Mouse (Mus musculus): Measurements from ENCODE around the gene Tmem39a. TPM values are rescaled to one million over a fixed set of nuclear protein-coding genes. Genes with fewer than 3 reads are reported as not detected.
A peak's percentile ranks its signal among the peaks of the same experiment; 100 is the strongest.

The Tmem39a gene
- polyA plus RNA-seq, 1 experiment = 143 TPM

- no peak overlapping the region for H3K27ac ChIP-seq (ENCODE audit: insufficient read depth, low read length)
- no peaks in the 10 kb centered on the region for H3K4me1 ChIP-seq (ENCODE audit: control insufficient read depth, insufficient read depth, low read length)
- no peak for TF ChIP-seq POLR2A (IDR thresholded peaks at IDR 0.05; ENCODE audit: low read depth, low read length)
- TF ChIP-seq CTCF (IDR thresholded peaks at IDR 0.05; ENCODE audit: borderline replicate concordance, insufficient read depth, low read length) = no peak
- no peak overlapping the region for H3K4me3 ChIP-seq (ENCODE audit: insufficient read depth, low read length)
Observed at GRCm38 (mm10) chr16:38624303-38624702, 65.8 kb downstream of the Tmem39a start.

GRCm38 (mm10) chr16:38625411-38625810 lies 66.9 kb downstream of the Tmem39a start:
- H3K4me1 ChIP-seq (ENCODE audit: control insufficient read depth, insufficient read depth, low read length) = no peaks in the 10 kb centered on the region
- no peak for TF ChIP-seq POLR2A (IDR thresholded peaks at IDR 0.05; ENCODE audit: low read depth, low read length)
- no peak for TF ChIP-seq CTCF (IDR thresholded peaks at IDR 0.05; ENCODE audit: borderline replicate concordance, insufficient read depth, low read length)
- no peak overlapping the region for H3K4me3 ChIP-seq (ENCODE audit: insufficient read depth, low read length)
- H3K27ac ChIP-seq (ENCODE audit: insufficient read depth, low read length) = no peak overlapping the region

- Histone ChIP-seq H3K27ac (ENCODE audit: insufficient read depth, low read length) (no peak overlapping the region), H3K4me3 (ENCODE audit: insufficient read depth, low read length) (no peak overlapping the region), H3K4me1 (ENCODE audit: control insufficient read depth, insufficient read depth, low read length) (no peaks in the 10 kb centered on the region)
- TF ChIP-seq POLR2A (IDR thresholded peaks at IDR 0.05; ENCODE audit: low read depth, low read length) (no peak), CTCF (IDR thresholded peaks at IDR 0.05; ENCODE audit: borderline replicate concordance, insufficient read depth, low read length) (no peak)
Observed at GRCm38 (mm10) chr16:38625811-38626369, 67.4 kb downstream of the Tmem39a start.

- Histone ChIP-seq H3K27ac (ENCODE audit: insufficient read depth, low read length) (no peak overlapping the region), H3K4me3 (ENCODE audit: insufficient read depth, low read length) (no peak overlapping the region), H3K4me1 (ENCODE audit: control insufficient read depth, insufficient read depth, low read length) (no peaks in the 10 kb centered on the region)
- TF ChIP-seq POLR2A (IDR thresholded peaks at IDR 0.05; ENCODE audit: low read depth, low read length) (no peak), CTCF (IDR thresholded peaks at IDR 0.05; ENCODE audit: borderline replicate concordance, insufficient read depth, low read length) (peak; percentile 81; the same call in 1 of the 2 replicates)
Observed at GRCm38 (mm10) chr16:38632147-38632546, 73.6 kb downstream of the Tmem39a start.

DNA sequence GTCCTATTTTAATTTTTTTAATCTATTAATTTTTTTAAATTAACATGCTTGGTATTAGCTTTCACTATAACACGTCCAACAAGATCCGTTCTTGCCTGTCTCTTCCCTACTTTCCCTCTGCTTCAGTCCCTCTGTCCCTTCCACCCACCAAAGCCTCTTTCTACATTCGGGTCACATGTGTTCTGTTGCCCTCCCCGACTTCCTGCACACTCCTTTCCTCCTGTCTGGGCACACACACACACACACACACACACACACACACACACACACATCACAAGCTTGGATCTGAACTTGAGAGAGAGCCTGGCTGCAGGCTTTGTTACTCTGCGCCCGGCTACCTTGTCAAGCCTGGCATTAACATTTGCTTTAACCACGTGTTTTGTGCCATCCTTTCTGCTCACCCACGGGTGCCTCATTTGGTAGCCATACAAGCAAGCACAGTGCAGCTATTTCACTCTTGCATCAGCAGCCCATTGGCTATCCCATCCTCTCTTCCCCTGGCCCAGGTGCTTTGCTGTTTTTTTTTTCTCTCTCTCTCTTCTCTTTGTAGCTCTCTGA lies 77.4 kb downstream of the Tmem39a start:
- TF ChIP-seq POLR2A (IDR thresholded peaks at IDR 0.05; ENCODE audit: low read depth, low read length) = no peak
- no peak for TF ChIP-seq CTCF (IDR thresholded peaks at IDR 0.05; ENCODE audit: borderline replicate concordance, insufficient read depth, low read length)
- no peak overlapping the region for H3K27ac ChIP-seq (ENCODE audit: insufficient read depth, low read length)

GRCm38 (mm10) chr16:38636682-38637081 lies 78.2 kb downstream of the Tmem39a start:
- TF ChIP-seq POLR2A (IDR thresholded peaks at IDR 0.05; ENCODE audit: low read depth, low read length) = no peak
- no peak for TF ChIP-seq CTCF (IDR thresholded peaks at IDR 0.05; ENCODE audit: borderline replicate concordance, insufficient read depth, low read length)
- H3K4me3 ChIP-seq (ENCODE audit: insufficient read depth, low read length) = no peak overlapping the region
- H3K4me1 ChIP-seq (ENCODE audit: control insufficient read depth, insufficient read depth, low read length) = no peaks in the 10 kb centered on the region
- H3K27ac ChIP-seq (ENCODE audit: insufficient read depth, low read length) = no peak overlapping the region

More for the DNA sequence above, 77.4 kb downstream of the Tmem39a start:
- Histone ChIP-seq H3K4me3 (ENCODE audit: insufficient read depth, low read length) (no peak overlapping the region), H3K4me1 (ENCODE audit: control insufficient read depth, insufficient read depth, low read length) (no peaks in the 10 kb centered on the region)

DNA sequence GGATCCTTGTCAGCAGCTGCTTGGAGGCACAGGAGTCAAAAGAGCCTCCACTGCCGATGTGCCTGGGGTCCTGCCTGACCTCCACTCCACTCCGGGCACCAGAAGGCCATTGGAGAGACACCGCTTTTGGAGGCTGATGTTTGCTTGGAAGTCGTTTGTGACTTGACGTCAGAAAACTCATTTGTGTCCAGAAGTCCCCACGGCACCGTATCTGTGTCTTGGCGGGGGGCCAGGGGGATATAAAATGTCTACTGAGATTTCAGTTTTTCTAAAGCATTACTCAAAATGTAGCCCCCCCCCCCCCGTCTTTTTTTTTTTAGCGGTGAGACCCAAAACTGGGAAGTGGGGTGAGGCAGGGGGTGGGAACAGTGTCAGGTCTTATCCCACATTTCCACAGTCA lies 78.6 kb downstream of the Tmem39a start:
- TF ChIP-seq POLR2A (IDR thresholded peaks at IDR 0.05; ENCODE audit: low read depth, low read length) (no peak), CTCF (IDR thresholded peaks at IDR 0.05; ENCODE audit: borderline replicate concordance, insufficient read depth, low read length) (no peak)
- Histone ChIP-seq H3K4me3 (ENCODE audit: insufficient read depth, low read length) (no peak overlapping the region), H3K27ac (ENCODE audit: insufficient read depth, low read length) (no peak overlapping the region), H3K4me1 (ENCODE audit: control insufficient read depth, insufficient read depth, low read length) (no peaks in the 10 kb centered on the region)

Other genes with a start within 250 kb of the Tmem39a start
- gene Maats1, start 216.6 kb upstream of the Tmem39a start, polyA plus RNA-seq (2011; ENCODE audit: insufficient read length, low read depth, missing spikeins) = not detected in 2 replicates
- 93.2 and 102 TPM in 2 replicates for gene Cox17, start 211.7 kb upstream of the Tmem39a start, polyA plus RNA-seq (2011; ENCODE audit: insufficient read length, low read depth, missing spikeins)
- 1.4 TPM in 1 of 2 replicates, not detected in the other for gene Gm21987, start 211.7 kb upstream of the Tmem39a start, polyA plus RNA-seq (2011; ENCODE audit: insufficient read length, low read depth, missing spikeins)
- 0.60 and 1.0 TPM in 2 replicates for gene Popdc2, start 196.5 kb upstream of the Tmem39a start, polyA plus RNA-seq (2011; ENCODE audit: insufficient read length, low read depth, missing spikeins)
- 1.2 and 2.2 TPM in 2 replicates for gene Pla1a, start 125.6 kb upstream of the Tmem39a start, polyA plus RNA-seq (2011; ENCODE audit: insufficient read length, low read depth, missing spikeins)
- gene Adprh, start 106.0 kb upstream of the Tmem39a start, polyA plus RNA-seq (2011; ENCODE audit: insufficient read length, low read depth, missing spikeins) = 53.9 and 66.6 TPM in 2 replicates
- gene Cd80, start 103.1 kb upstream of the Tmem39a start, polyA plus RNA-seq (2011; ENCODE audit: insufficient read length, low read depth, missing spikeins) = 22.9 and 62.4 TPM in 2 replicates
- gene Timmdc1, start 36.0 kb upstream of the Tmem39a start, polyA plus RNA-seq (2011; ENCODE audit: insufficient read length, low read depth, missing spikeins) = 29.0 and 38.0 TPM in 2 replicates
- gene Poglut1, start 8.4 kb upstream of the Tmem39a start, polyA plus RNA-seq (2011; ENCODE audit: insufficient read length, low read depth, missing spikeins) = 64.5 and 67.0 TPM in 2 replicates
- 27.7 and 31.1 TPM in 2 replicates for gene Arhgap31, start 154.6 kb downstream of the Tmem39a start, polyA plus RNA-seq (2011; ENCODE audit: insufficient read length, low read depth, missing spikeins)
- 10.1 and 12.0 TPM in 2 replicates for gene B4galt4, start 183.6 kb downstream of the Tmem39a start, polyA plus RNA-seq (2011; ENCODE audit: insufficient read length, low read depth, missing spikeins)
- 1.5 TPM in 2 replicates for gene Upk1b, start 241.6 kb downstream of the Tmem39a start, polyA plus RNA-seq (2011; ENCODE audit: insufficient read length, low read depth, missing spikeins)